Mouse (Mus musculus) liver, adult 2 months (tissue): ENCODE results near the gene Smim14.

ENCODE experiments used
- CTCF ChIP-seq: fragments of 200-500 bp; IDR thresholded peaks from 2 replicates; pipeline ENCODE4 v1.5.1; 2011; ENCODE audit warnings: low read depth, low read length, control low read depth
- POLR2A ChIP-seq: fragments of 200-500 bp; IDR thresholded peaks from 2 replicates; pipeline ENCODE4 v1.6.1; 2011; ENCODE audit warnings: low read length, control low read depth; ENCODE audit not compliant: insufficient read depth; ENCODE audit errors: extremely low read depth

DNA sequence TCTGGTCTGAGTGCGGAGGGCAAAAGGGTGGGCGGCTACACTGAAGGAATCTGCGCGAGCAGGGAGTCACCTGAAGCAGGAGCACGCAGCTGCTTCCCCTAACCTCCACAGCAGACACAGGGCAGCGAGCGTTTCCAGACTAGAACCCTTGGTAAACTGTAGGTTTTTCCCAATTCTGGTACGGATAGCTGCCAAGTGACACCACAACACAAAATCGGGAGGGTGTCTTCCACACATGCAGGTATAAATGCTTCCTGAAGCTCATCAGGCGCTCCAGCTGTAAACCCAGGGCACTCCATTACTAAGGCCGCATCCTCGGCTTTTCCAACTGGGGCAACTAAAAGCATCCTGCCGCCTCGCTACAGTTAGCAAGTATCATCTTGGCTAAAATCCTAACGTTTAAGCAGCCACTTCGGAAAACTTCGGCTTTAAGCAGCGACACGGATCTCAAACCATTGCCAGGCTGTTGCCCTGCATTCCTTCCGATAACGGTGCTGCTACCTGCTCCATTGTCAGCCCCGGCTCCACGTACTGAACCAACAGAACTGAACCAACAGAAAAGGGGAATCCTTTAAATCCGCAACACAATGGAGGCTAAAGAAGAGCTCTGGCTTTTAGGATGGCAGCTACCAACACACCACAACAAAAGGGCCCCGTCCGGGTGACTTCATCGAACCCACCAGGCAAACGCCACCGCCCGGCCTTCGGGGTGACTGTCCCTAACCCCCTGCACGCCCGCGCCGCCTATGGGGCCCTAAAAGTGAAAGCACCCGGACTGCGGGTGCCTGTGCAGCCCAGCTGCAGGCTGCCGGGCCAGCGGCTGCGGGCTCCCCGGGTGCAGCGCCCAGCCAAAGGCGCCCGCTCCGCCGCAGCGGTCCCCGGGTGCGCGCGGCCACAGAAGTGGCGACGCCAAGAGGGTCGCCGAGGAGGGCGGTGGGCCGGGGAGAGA lies 44.9 kb downstream of the Smim14 start:
- TF ChIP-seq CTCF (peak; percentile 33; the same call in 1 of the 2 replicates), POLR2A (no peak)
